Mouse (Mus musculus) liver, embryonic 14.5 days (tissue): ENCODE data around the gene Oxsr1.

Experiments
- CTCF ChIP-seq: IDR thresholded peaks from 2 replicates; pipeline ENCODE4 v1.5.1; 2016; ENCODE audit warnings: antibody characterized with exemption, low read depth, control low read depth
- EP300 ChIP-seq: IDR thresholded peaks from 2 replicates; pipeline ENCODE4 v1.6.1; 2016; ENCODE audit warnings: antibody characterized with exemption, low read depth

DNA sequence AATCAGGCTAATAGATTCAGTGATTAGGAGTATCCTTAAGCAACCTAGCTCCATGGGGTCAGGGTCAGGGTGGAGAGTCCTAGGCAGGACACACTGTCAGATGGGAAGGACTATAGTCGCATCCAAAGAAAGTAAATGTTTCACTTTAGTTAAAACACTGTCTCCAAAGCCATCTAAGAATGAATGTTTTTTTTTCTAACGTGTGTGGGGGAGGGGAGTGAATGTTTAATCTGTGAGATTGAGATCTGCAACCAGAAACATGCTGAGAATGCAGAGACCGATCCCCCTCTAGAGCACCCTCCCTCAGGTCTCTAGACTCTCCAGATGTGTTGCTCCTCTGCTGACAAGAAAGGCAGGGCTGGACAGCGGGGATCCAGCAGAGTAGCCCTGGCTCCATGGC, 115.1 kb downstream of the Oxsr1 start:
- TF ChIP-seq EP300 (no peak), CTCF (no peak)
